Mouse (Mus musculus) lung, embryonic 14.5 days (tissue): ENCODE results near the gene Rbm34. TPM values are rescaled to one million over a fixed set of nuclear protein-coding genes. Genes with fewer than 3 reads are reported as not detected.
A peak's percentile ranks its signal among the peaks of the same experiment; 100 is the strongest.

Experiments used
- ATAC-seq: fragments of 200-750 bp; cut with Nextera tagmentation; 2 replicates; pipeline ENCODE4 v1.8.0; 2017; ENCODE audit warnings: mild to moderate bottlenecking, moderate TSS enrichment, moderate library complexity; ENCODE audit not compliant: insufficient read depth
- DNase-seq: peaks from one replicate; pipeline ENCODE4 v3.0.0-alpha.2; 2015
- H3K27ac ChIP-seq: fragments of 300-500 bp; sonication (generic); 2 replicates; pipeline ENCODE4 v1.5.1; 2014; ENCODE audit warnings: low read depth, mild to moderate bottlenecking, moderate library complexity
- H3K27me3 ChIP-seq: fragments of 300-500 bp; sonication (generic); 2 replicates; pipeline ENCODE4 v1.6.1; 2014; ENCODE audit warnings: low read length, control low read depth; ENCODE audit not compliant: insufficient read depth
- H3K36me3 ChIP-seq: fragments of 300-500 bp; sonication (generic); 2 replicates; pipeline ENCODE4 v1.6.1; 2014; ENCODE audit warnings: control low read depth; ENCODE audit not compliant: insufficient read depth
- H3K4me1 ChIP-seq: fragments of 300-500 bp; sonication (generic); 2 replicates; pipeline ENCODE4 v1.6.1; 2014; ENCODE audit warnings: antibody characterized with exemption, control low read depth; ENCODE audit not compliant: insufficient read depth
- H3K4me2 ChIP-seq: fragments of 300-500 bp; sonication (generic); 2 replicates; pipeline ENCODE4 v1.6.1; 2014; ENCODE audit warnings: mild to moderate bottlenecking
- H3K4me3 ChIP-seq: fragments of 300-500 bp; sonication (generic); 2 replicates; pipeline ENCODE4 v1.5.1; 2014; ENCODE audit warnings: low read depth, low read length
- H3K9ac ChIP-seq: fragments of 300-500 bp; sonication (generic); 2 replicates; pipeline ENCODE4 v1.6.1; 2014
- H3K9me3 ChIP-seq: fragments of 300-500 bp; sonication (generic); 2 replicates; pipeline ENCODE4 v1.6.1; 2016; ENCODE audit warnings: low read depth, low read length, control low read depth
- CTCF ChIP-seq: IDR thresholded peaks from 2 replicates; pipeline ENCODE4 v1.5.1; 2016; ENCODE audit warnings: antibody characterized with exemption, low read depth
- WGBS: fragments of 180-500 bp; shearing (Covaris S2); extraction: QIAGEN DNeasy Blood & Tissue Kit; methylation state at CpG from one replicate; pipeline ENCODE4 v1.1.7; 2014; 5-methylcytosine and 5-hydroxymethylcytosine counted together
- polyA plus RNA-seq: library from polyadenylated mRNA; unstranded; fragments of >200 nt; fragmentation: Nextera tagmentation; extraction: Ambion mirVana; gene quantifications from 2 replicates; pipeline ENCODE4 v1.2.1, GENCODE M21; 2014

Gene Rbm34
- polyA plus RNA-seq, 1 experiment from 2014 or later, result 26.6 TPM

GRCm38 (mm10) chr8:126913241-126914106 is 57.4 kb downstream of the Rbm34 start:
- DNase-seq, result peak; percentile 58
- peak; percentile 32; the same call in 1 of the 2 replicates for ATAC-seq
- Histone ChIP-seq H3K9ac (no peak overlapping the region; the same call in 1 of the 2 replicates), H3K27ac (0 out of 2 replicates have a peak overlapping the region, but pooled peaks have one; percentile 24), H3K9me3 (no peaks in the 10 kb centered on the region), H3K27me3 (no peaks in the 10 kb centered on the region), H3K4me3 (no peak overlapping the region), H3K36me3 (no peaks in the 10 kb centered on the region), H3K4me2 (no peak overlapping the region), H3K4me1 (peaks cover 16% of the 10 kb centered on the region)
- no peak for TF ChIP-seq CTCF
- WGBS, result 35% methylated on average over 12 of the region's 12 CpGs

GRCm38 (mm10) chr8:126909371-126909802 is 61.5 kb downstream of the Rbm34 start:
- no peak overlapping the region for H3K27ac ChIP-seq
- no peak overlapping the region for H3K4me2 ChIP-seq
- WGBS, result 44% methylated on average over 10 of the region's 10 CpGs
- no peaks in the 10 kb centered on the region for H3K36me3 ChIP-seq
- H3K9me3 ChIP-seq, result no peaks in the 10 kb centered on the region
- H3K9ac ChIP-seq, result no peak overlapping the region
- peaks cover 9% of the 10 kb centered on the region; the same call in 1 of the 2 replicates for H3K4me1 ChIP-seq
- ATAC-seq (no peak), DNase-seq (no peak)
- TF ChIP-seq CTCF, result no peak
- no peaks in the 10 kb centered on the region for H3K27me3 ChIP-seq
- no peak overlapping the region for H3K4me3 ChIP-seq

GRCm38 (mm10) chr8:126908805-126909204 is 62.1 kb downstream of the Rbm34 start:
- Histone ChIP-seq H3K27me3 (no peaks in the 10 kb centered on the region), H3K9ac (no peak overlapping the region), H3K9me3 (no peaks in the 10 kb centered on the region), H3K4me3 (no peak overlapping the region), H3K4me1 (peaks cover 9% of the 10 kb centered on the region; the same call in 1 of the 2 replicates), H3K4me2 (no peak overlapping the region), H3K27ac (no peak overlapping the region), H3K36me3 (no peaks in the 10 kb centered on the region)
- 59% methylated on average over 6 of the region's 6 CpGs for WGBS
- TF ChIP-seq CTCF, result no peak
- no peak for ATAC-seq
- DNase-seq, result no peak

- H3K4me3 ChIP-seq, result no peak overlapping the region
- peaks cover 3% of the 10 kb centered on the region; the same call in 1 of the 2 replicates for H3K4me1 ChIP-seq
- 43% methylated on average over 9 of the region's 9 CpGs for WGBS
- no peaks in the 10 kb centered on the region for H3K27me3 ChIP-seq
- TF ChIP-seq CTCF, result no peak
- no peak overlapping the region for H3K4me2 ChIP-seq
- ATAC-seq, result no peak
- H3K9ac ChIP-seq, result no peak overlapping the region
- no peaks in the 10 kb centered on the region for H3K9me3 ChIP-seq
- H3K36me3 ChIP-seq, result no peaks in the 10 kb centered on the region
- no peak for DNase-seq
- H3K27ac ChIP-seq, result no peak overlapping the region
Measured at GRCm38 (mm10) chr8:126907968-126908367, 62.9 kb downstream of the Rbm34 start.

GRCm38 (mm10) chr8:126907374-126907773 is 63.5 kb downstream of the Rbm34 start:
- DNase-seq, result no peak
- no peak overlapping the region for H3K4me2 ChIP-seq
- H3K4me1 ChIP-seq, result peaks cover 3% of the 10 kb centered on the region; the same call in 1 of the 2 replicates
- H3K9me3 ChIP-seq, result no peaks in the 10 kb centered on the region
- H3K36me3 ChIP-seq, result no peaks in the 10 kb centered on the region
- WGBS, result 73% methylated on average over 3 of the region's 3 CpGs
- no peak overlapping the region for H3K9ac ChIP-seq
- ATAC-seq, result no peak
- H3K27ac ChIP-seq, result no peak overlapping the region
- no peaks in the 10 kb centered on the region for H3K27me3 ChIP-seq
- H3K4me3 ChIP-seq, result no peak overlapping the region
- TF ChIP-seq CTCF, result no peak; the same call in 1 of the 2 replicates

- 82% methylated on average over 3 of the region's 3 CpGs for WGBS
- ATAC-seq (no peak), DNase-seq (peak; percentile 51)
- H3K4me2 ChIP-seq, result no peak overlapping the region
- no peaks in the 10 kb centered on the region for H3K9me3 ChIP-seq
- H3K4me3 ChIP-seq, result no peak overlapping the region
- no peaks in the 10 kb centered on the region for H3K27me3 ChIP-seq
- no peak overlapping the region for H3K9ac ChIP-seq
- H3K27ac ChIP-seq, result no peak overlapping the region
- H3K36me3 ChIP-seq, result no peaks in the 10 kb centered on the region
- TF ChIP-seq CTCF, result peak; percentile 56
- H3K4me1 ChIP-seq, result peaks cover 3% of the 10 kb centered on the region; the same call in 1 of the 2 replicates
Measured at GRCm38 (mm10) chr8:126905387-126905786, 65.5 kb downstream of the Rbm34 start.

- Histone ChIP-seq H3K4me1 (no peaks in the 10 kb centered on the region; the same call in 1 of the 2 replicates), H3K9me3 (no peaks in the 10 kb centered on the region), H3K4me3 (no peak overlapping the region), H3K27me3 (no peaks in the 10 kb centered on the region), H3K4me2 (no peak overlapping the region), H3K36me3 (no peaks in the 10 kb centered on the region), H3K9ac (no peak overlapping the region), H3K27ac (no peak overlapping the region)
- WGBS, result 55% methylated on average over 9 of the region's 9 CpGs
- no peak for ATAC-seq
- no peak for TF ChIP-seq CTCF
- DNase-seq, result no peak
Measured at GRCm38 (mm10) chr8:126903927-126904326, 66.9 kb downstream of the Rbm34 start.
